Mouse (Mus musculus): ENCODE results near the gene Calr4.

DNA sequence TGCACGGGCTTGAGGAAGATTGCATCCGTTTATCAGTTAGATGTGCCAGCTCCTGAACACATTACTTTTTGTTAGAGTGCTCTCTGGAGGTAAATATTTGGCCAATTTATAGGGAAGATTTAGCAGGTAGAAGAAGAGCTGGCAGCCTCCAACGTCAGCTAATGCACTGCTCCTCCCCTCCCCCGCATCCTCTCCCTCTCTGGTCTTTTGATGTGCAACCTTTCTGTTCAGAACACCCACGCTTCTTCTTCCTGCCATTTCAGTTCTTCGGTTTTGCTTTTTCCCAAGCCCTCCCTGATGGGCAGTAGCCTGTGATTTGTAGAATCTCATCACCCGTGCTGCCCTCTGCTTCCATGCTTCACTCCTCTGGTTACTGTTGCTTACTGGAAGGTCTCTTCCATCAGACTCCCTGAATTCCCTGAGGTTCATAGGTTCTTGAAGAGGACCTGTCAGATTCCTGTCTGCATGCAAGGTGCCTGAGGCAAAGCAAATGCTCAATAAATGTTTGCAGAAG, 4.5 kb upstream of the Calr4 start:
- TF ChIP-seq CTCF (IDR thresholded peaks at IDR 0.05; ENCODE audit: low read depth) (no peak), EP300 (IDR thresholded peaks at IDR 0.05; ENCODE audit: low read depth) (no peak)
